In the genomic region with DNA sequence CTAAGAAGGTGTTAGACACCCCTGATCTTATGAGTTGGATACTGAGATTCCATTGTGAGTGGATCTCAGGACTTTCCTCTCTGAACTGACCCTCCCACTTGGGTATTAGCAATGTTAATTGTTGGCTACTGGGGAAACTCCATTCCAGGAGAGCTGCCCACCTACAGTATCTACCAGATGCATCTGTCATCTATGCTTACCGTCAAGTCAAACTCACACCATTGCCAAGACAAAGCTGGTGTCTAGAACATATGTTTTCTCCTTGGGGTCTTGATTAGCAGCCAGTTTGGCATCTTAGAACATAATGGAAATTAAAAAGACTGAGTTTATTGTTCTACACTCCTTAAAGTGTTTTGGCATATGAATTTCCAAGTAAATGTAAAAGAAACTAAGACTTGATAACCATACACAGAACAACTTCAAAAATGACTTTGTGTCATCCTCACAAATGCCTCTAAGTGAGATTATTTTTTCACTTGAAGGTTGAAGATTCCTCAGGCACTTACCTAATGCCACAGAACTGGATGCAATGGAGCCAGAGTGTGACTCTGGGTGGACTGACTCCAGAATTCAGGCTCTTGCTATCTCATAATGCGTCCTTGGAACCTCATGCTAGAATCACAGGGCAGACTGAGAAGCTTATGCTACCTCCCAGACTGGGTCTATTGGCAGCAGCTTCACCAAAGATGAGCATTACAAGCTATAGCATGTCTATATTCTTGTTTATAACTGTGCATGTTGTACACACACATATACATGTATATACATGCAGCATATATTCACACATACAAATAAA, we compare ENCODE assay signal across 29 mouse cellular contexts.
DNase-seq lines count a peak whose midpoint lies in the region; ATAC-seq and TF ChIP-seq lines count a peak whose summit lies in the region.
"Had no signal": no experiment of that assay in that cellular context is flagged by ENCODE, and none has a peak within 500 bp of the region (broad histone marks: within the 10 kb centered on the region; RNA-seq: fewer than 3 reads in every experiment).

No protein-coding gene starts in this region.

- no peak overlapping the region for H3K9ac ChIP-seq in midbrain, postnatal 0 days (replicated peaks; ENCODE audit: low read length, poor library complexity, severe bottlenecking)
- H3K9ac ChIP-seq in midbrain, embryonic 13.5 days (replicated peaks) = no peak overlapping the region
- no peak overlapping the region for H3K9ac ChIP-seq in liver, embryonic 12.5 days
- H3K9ac ChIP-seq: forebrain, embryonic 15.5 days; hindbrain, embryonic 13.5 days; liver, embryonic 13.5 days; midbrain, embryonic 12.5 days; neural tube, embryonic 15.5 days; stomach, embryonic 15.5 days had no signal

- no peaks in the 10 kb centered on the region for H3K9me3 ChIP-seq in midbrain, postnatal 0 days (ENCODE audit: low read length)
- no peaks in the 10 kb centered on the region for H3K9me3 ChIP-seq in midbrain, embryonic 13.5 days
- no peaks in the 10 kb centered on the region for H3K9me3 ChIP-seq in liver, embryonic 12.5 days (replicated peaks)
- H3K9me3 ChIP-seq: forebrain, embryonic 15.5 days; hindbrain, embryonic 13.5 days; liver, embryonic 13.5 days; megakaryocyte, embryonic 14.5 days; midbrain, embryonic 12.5 days; neural tube, embryonic 15.5 days; stomach, embryonic 15.5 days had no signal

- 88% methylated on average over 2 of the region's 2 CpGs for WGBS in midbrain, postnatal 0 days
- 91% methylated on average over 2 of the region's 2 CpGs for WGBS in midbrain, embryonic 13.5 days
- 64% methylated on average over 2 of the region's 2 CpGs for WGBS in liver, embryonic 12.5 days (ENCODE audit: insufficient replicate concordance)

- no peaks in the 10 kb centered on the region for H3K27me3 ChIP-seq in midbrain, postnatal 0 days (ENCODE audit: insufficient read depth, low read length)
- H3K27me3 ChIP-seq in midbrain, embryonic 13.5 days = no peaks in the 10 kb centered on the region
- H3K27me3 ChIP-seq in liver, embryonic 12.5 days (replicated peaks) = no peaks in the 10 kb centered on the region
- H3K27me3 ChIP-seq: forebrain, embryonic 15.5 days; hindbrain, embryonic 13.5 days; liver, embryonic 13.5 days; megakaryocyte, embryonic 14.5 days; midbrain, embryonic 12.5 days; neural tube, embryonic 15.5 days; stomach, embryonic 15.5 days had no signal

- no peak for TF ChIP-seq CTCF in midbrain, postnatal 0 days (IDR thresholded peaks at IDR 0.05)

- H3K4me2 ChIP-seq in midbrain, postnatal 0 days (ENCODE audit: low read depth, low read length, poor library complexity, severe bottlenecking) = no peak overlapping the region
- no peak overlapping the region for H3K4me2 ChIP-seq in midbrain, embryonic 13.5 days (replicated peaks)
- H3K4me2 ChIP-seq in liver, embryonic 12.5 days = no peak overlapping the region
- H3K4me2 ChIP-seq: forebrain, embryonic 15.5 days; hindbrain, embryonic 13.5 days; liver, embryonic 13.5 days; midbrain, embryonic 12.5 days; neural tube, embryonic 15.5 days; stomach, embryonic 15.5 days had no signal

- H3K4me1 ChIP-seq in midbrain, postnatal 0 days (ENCODE audit: insufficient read depth, low read length) = no peaks in the 10 kb centered on the region
- no peaks in the 10 kb centered on the region for H3K4me1 ChIP-seq in midbrain, embryonic 13.5 days (replicated peaks)
- H3K4me1 ChIP-seq in liver, embryonic 12.5 days = no peaks in the 10 kb centered on the region
- H3K4me1 ChIP-seq: forebrain, embryonic 15.5 days; hindbrain, embryonic 13.5 days; liver, embryonic 13.5 days; megakaryocyte, embryonic 14.5 days; midbrain, embryonic 12.5 days; neural tube, embryonic 15.5 days; stomach, embryonic 15.5 days had no signal

- no peak overlapping the region for H3K27ac ChIP-seq in midbrain, postnatal 0 days (ENCODE audit: low read depth, low read length)
- no peak overlapping the region for H3K27ac ChIP-seq in midbrain, embryonic 13.5 days
- H3K27ac ChIP-seq in liver, embryonic 12.5 days = no peak overlapping the region
- H3K27ac ChIP-seq: forebrain, embryonic 15.5 days; hindbrain, embryonic 13.5 days; layer of hippocampus, adult 2 months; left cerebral cortex, adult 2 months; liver, embryonic 13.5 days; midbrain, embryonic 12.5 days; neural tube, embryonic 15.5 days; stomach, embryonic 15.5 days had no signal

- DNase-seq in midbrain, postnatal 0 days (ENCODE audit: low spot score) = peak; percentile 65
- DNase-seq in cerebellum, adult 18-20 months = peak; percentile 81 to 84
- peak; percentile 90 to 95 for DNase-seq in cerebellum, postnatal 10 days
- DNase-seq in heart, postnatal 36 days = no peak
- DNase-seq in spleen, postnatal 36 days (ENCODE audit: low spot score in 2 of 2) = no peak
- DNase-seq: adrenal gland, adult 2 months; adrenal gland, postnatal 36 days; B cell, adult 2 months; gastrocnemius, postnatal 14 days; heart, postnatal 14 days; kidney, adult 11 months; kidney, postnatal 14 days; liver, embryonic 13.5 days; lung, adult 18-20 months; lung, postnatal 4 days; retina, postnatal 1 day; right cerebral cortex, postnatal 14 days had no signal

- H3K36me3 ChIP-seq in midbrain, postnatal 0 days (ENCODE audit: insufficient read depth, low read length) = no peaks in the 10 kb centered on the region
- no peaks in the 10 kb centered on the region for H3K36me3 ChIP-seq in midbrain, embryonic 13.5 days
- no peaks in the 10 kb centered on the region for H3K36me3 ChIP-seq in liver, embryonic 12.5 days
- H3K36me3 ChIP-seq: forebrain, embryonic 15.5 days; hindbrain, embryonic 13.5 days; liver, embryonic 13.5 days; midbrain, embryonic 12.5 days; neural tube, embryonic 15.5 days; stomach, embryonic 15.5 days had no signal

- H3K4me3 ChIP-seq in midbrain, postnatal 0 days (ENCODE audit: low read depth, low read length) = no peak overlapping the region
- no peak overlapping the region for H3K4me3 ChIP-seq in midbrain, embryonic 13.5 days (replicated peaks)
- H3K4me3 ChIP-seq in liver, embryonic 12.5 days = no peak overlapping the region
- H3K4me3 ChIP-seq: forebrain, embryonic 15.5 days; hindbrain, embryonic 13.5 days; layer of hippocampus, adult 2 months; left cerebral cortex, adult 2 months; liver, embryonic 13.5 days; megakaryocyte, embryonic 14.5 days; midbrain, embryonic 12.5 days; neural tube, embryonic 15.5 days; stomach, embryonic 15.5 days had no signal

- intact Hi-C loops in heart, postnatal 36 days (cut with DNase I) = no loop called here

- no peak for ATAC-seq in midbrain, postnatal 0 days (ENCODE audit: low FRiP score)
- ATAC-seq in midbrain, embryonic 13.5 days = no peak
- ATAC-seq in liver, embryonic 12.5 days = no peak
- ATAC-seq: forebrain, embryonic 15.5 days; inflammation-experienced regulatory T-cells, adult 6 months; lung, postnatal 0 days had no signal

Comparison
In these comparisons a context has a peak if more than half of its experiments do, and no peak if none do; other contexts are left out.
1. DNase-seq: peak in midbrain, postnatal 0 days (single experiment), cerebellum, adult 18-20 months (2 of 2) and cerebellum, postnatal 10 days (2 of 2); none in heart, postnatal 36 days (0 of 2) and spleen, postnatal 36 days (0 of 2).